Mouse (Mus musculus): ENCODE measurements around the gene Adra2a. TPM values are rescaled to one million over a fixed set of nuclear protein-coding genes. Genes with fewer than 3 reads are reported as not detected.

Adra2a gene
- polyA plus RNA-seq, 2 experiments from 2014 or later = not detected

GRCm38 (mm10) chr19:54076362-54077349, 32.7 kb downstream of the Adra2a start:
- ATAC-seq = no peak

- no peak for ATAC-seq
These were observed 37.4 kb downstream of the Adra2a start for GRCm38 (mm10) chr19:54081303-54081702.

GRCm38 (mm10) chr19:54081716-54082165, 37.8 kb downstream of the Adra2a start:
- no peak for ATAC-seq

- ATAC-seq = no peak
These were observed 43.4 kb downstream of the Adra2a start for GRCm38 (mm10) chr19:54087319-54087718.

GRCm38 (mm10) chr19:54093599-54093998, 49.6 kb downstream of the Adra2a start:
- ATAC-seq = no peak

- ATAC-seq = no peak
These were observed 51.8 kb downstream of the Adra2a start for GRCm38 (mm10) chr19:54095716-54096115.

GRCm38 (mm10) chr19:54098367-54098766, 54.4 kb downstream of the Adra2a start:
- ATAC-seq = no peak

Other genes starting within 250 kb of the Adra2a start
- 100 to 1,000 TPM; 447 to 643 TPM for gene Pdcd4, start 151.9 kb upstream of the Adra2a start, polyA plus RNA-seq (2017; shearing (Covaris generic))
- gene Shoc2, start 99.8 kb upstream of the Adra2a start, polyA plus RNA-seq (2017; shearing (Covaris generic)) = 10 to 100 TPM; 65.7 to 68.8 TPM
- 100 to 1,000 TPM; 101 to 113 TPM for gene Bbip1, start 99.5 kb upstream of the Adra2a start, polyA plus RNA-seq (2017; shearing (Covaris generic))

All from CD4-positive, CD25-positive, alpha-beta regulatory T cell, adult 4 months (primary cell).